Mouse (Mus musculus): Measurements from ENCODE around the gene Pik3cb. TPM values are rescaled to one million over a fixed set of nuclear protein-coding genes. Genes with fewer than 3 reads are reported as not detected.

Gene Pik3cb
- polyA plus RNA-seq (2017; shearing (Covaris generic)): 1 to 10 TPM; 5.0 TPM

DNA sequence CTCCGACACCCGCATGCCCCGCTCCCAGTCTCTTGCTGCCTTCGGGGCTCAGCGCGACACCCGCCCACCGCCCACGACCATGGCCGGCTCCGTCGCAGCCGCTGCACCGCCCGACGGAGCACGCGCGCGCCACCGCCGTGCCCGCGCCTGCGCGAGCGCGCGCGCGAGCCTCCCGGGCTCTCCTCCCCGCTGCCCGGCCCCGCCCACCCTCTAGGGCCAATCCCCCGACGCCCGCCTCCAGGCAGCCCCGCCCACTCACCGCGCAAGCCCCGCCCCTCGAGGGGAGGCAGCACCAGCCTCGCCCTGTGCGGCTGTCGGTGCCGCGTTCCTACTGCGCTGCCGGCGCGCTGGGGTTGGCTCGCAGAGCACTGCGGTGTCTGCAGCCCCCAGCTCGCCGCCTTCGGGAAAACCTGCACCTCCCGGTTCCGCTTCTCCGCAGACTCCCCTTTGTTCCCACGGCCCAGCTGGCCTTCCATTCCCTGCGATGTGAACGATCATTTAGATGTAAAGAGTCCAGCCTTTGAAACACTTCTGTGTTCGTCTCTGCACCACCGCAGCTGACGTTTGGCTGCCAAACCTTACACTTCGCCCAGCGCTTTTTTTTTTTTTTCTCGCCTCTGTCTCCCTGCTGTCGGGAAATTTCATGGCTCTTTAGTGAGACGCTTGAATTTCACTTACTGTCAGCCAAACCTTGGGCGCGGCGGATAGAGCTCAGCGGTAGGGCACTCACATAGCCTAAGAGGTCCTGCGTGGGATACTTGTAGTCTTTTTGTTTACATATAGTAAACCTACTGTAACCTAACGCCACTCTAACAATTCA is at the start of gene Pik3cb:
Gene Pik3cb, minus strand, starts transcription at position 559 of the 820 bp plus-strand sequence.

DNA sequence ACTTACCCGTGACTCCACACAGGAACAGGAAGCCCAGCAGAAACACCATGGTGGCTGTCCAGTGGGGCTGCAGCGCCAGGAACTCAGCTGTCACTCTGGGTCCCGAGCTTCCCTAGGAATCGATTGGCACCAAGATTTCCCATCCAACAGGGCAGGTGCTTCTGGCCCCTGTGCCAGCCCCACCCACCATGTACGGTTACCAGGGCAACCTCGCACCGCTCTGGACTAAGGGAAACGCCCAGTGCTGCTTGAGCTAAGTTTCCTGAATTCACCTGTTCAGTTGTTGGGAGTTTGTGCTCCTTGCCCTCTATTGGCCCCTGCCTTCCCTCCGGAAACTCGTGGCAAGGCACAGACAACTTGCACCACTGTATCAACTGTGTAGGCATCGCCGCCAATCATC is 104.8 kb downstream of the Pik3cb start, which contains the start of gene Gm1123:
Gene Gm1123, minus strand, starts transcription at position 141 of the 400 bp plus-strand sequence.

Other genes starting within 250 kb of the Pik3cb start
- gene 7420426K07Rik, start 237.5 kb downstream of the Pik3cb start, polyA plus RNA-seq (2017; shearing (Covaris generic)): not detected
- under 1 TPM in 1 of 2 experiments, not detected in 1; 0.33 TPM for gene Foxl2, start 185.3 kb downstream of the Pik3cb start, polyA plus RNA-seq (2017; shearing (Covaris generic))
- 10 to 100 TPM; 81.1 to 89.8 TPM for gene Faim, start 154.2 kb downstream of the Pik3cb start, polyA plus RNA-seq (2017; shearing (Covaris generic))
- 1 to 10 TPM; 1.1 TPM for gene Gm1123, start 104.9 kb downstream of the Pik3cb start, polyA plus RNA-seq (2017; shearing (Covaris generic))
- gene Faiml, start 96.6 kb upstream of the Pik3cb start, polyA plus RNA-seq (2017; shearing (Covaris generic)): not detected
- gene Cep70, start 102.7 kb upstream of the Pik3cb start, polyA plus RNA-seq (2017; shearing (Covaris generic)): 10 to 100 TPM; 13.7 to 14.1 TPM
- not detected for gene Esyt3, start 217.9 kb upstream of the Pik3cb start, polyA plus RNA-seq (2017; shearing (Covaris generic))

Measured in activated CD4-positive, CD25-positive, alpha-beta regulatory T cell (primary cell).